Mouse (Mus musculus) forebrain, postnatal 0 days (tissue): ENCODE results near the gene Atp6v0e. TPM values are rescaled to one million over a fixed set of nuclear protein-coding genes. Genes with fewer than 3 reads are reported as not detected.

Source experiments
- ATAC-seq: fragments of 200-750 bp; cut with Nextera tagmentation; 2 replicates; pipeline ENCODE4 v1.8.0; 2017; ENCODE audit warnings: mild to moderate bottlenecking, moderate library complexity
- DNase-seq: peaks from one replicate; pipeline ENCODE4 v3.0.0-alpha.2; 2015
- H3K27ac ChIP-seq: fragments of 300-500 bp; sonication (generic); 2 replicates; pipeline ENCODE4 v1.5.1; 2014; ENCODE audit warnings: low read depth, mild to moderate bottlenecking, antibody characterized with exemption, low read length, moderate library complexity, mixed read lengths
- H3K27me3 ChIP-seq: fragments of 300-500 bp; sonication (generic); 2 replicates; pipeline ENCODE4 v1.6.1; 2014; ENCODE audit warnings: mild to moderate bottlenecking, low read length, mixed read lengths; ENCODE audit not compliant: insufficient read depth
- H3K36me3 ChIP-seq: fragments of 300-500 bp; sonication (generic); 2 replicates; pipeline ENCODE4 v1.6.1; 2014; ENCODE audit warnings: mild to moderate bottlenecking, moderate library complexity; ENCODE audit not compliant: insufficient read depth
- H3K4me1 ChIP-seq: fragments of 300-500 bp; sonication (generic); 2 replicates; pipeline ENCODE4 v1.6.1; 2014; ENCODE audit warnings: antibody characterized with exemption; ENCODE audit not compliant: insufficient read depth
- H3K4me2 ChIP-seq: fragments of 300-500 bp; sonication (generic); 2 replicates; pipeline ENCODE4 v1.6.1; 2014; ENCODE audit warnings: low read depth, mild to moderate bottlenecking, moderate library complexity
- H3K4me3 ChIP-seq: fragments of 300-500 bp; sonication (generic); 2 replicates; pipeline ENCODE4 v1.5.1; 2014; ENCODE audit warnings: low read depth, low read length, mixed read lengths
- H3K9ac ChIP-seq: fragments of 300-500 bp; sonication (generic); 2 replicates; pipeline ENCODE4 v1.6.1; 2014; ENCODE audit warnings: mild to moderate bottlenecking
- H3K9me3 ChIP-seq: fragments of 300-500 bp; sonication (generic); 2 replicates; pipeline ENCODE4 v1.6.1; 2016; ENCODE audit warnings: low read length
- CTCF ChIP-seq: sonication (generic); IDR thresholded peaks from 2 replicates; pipeline ENCODE4 v1.5.1; 2016; ENCODE audit warnings: antibody characterized with exemption, control low read depth, low read depth
- WGBS: fragments of 180-500 bp; shearing (Covaris S2); extraction: QIAGEN DNeasy Blood & Tissue Kit; methylation state at CpG from one replicate; pipeline ENCODE4 v1.1.7; 2014; 5-methylcytosine and 5-hydroxymethylcytosine counted together
- polyA plus RNA-seq: library from polyadenylated mRNA; unstranded; fragments of >200 nt; fragmentation: Nextera tagmentation; extraction: Ambion mirVana; gene quantifications from 2 replicates; pipeline ENCODE4 v1.2.1, GENCODE M21; 2015
- total RNA-seq: library from RNA; depleted of rRNA; stranded (reverse); fragments of >200 nt; gene quantifications from 2 replicates; pipeline ENCODE4 v1.2.3, GENCODE M21; 2014

The Atp6v0e gene
- total and polyA plus RNA-seq, 2 experiments from 2014 or later = 71.9 to 106 TPM

DNA sequence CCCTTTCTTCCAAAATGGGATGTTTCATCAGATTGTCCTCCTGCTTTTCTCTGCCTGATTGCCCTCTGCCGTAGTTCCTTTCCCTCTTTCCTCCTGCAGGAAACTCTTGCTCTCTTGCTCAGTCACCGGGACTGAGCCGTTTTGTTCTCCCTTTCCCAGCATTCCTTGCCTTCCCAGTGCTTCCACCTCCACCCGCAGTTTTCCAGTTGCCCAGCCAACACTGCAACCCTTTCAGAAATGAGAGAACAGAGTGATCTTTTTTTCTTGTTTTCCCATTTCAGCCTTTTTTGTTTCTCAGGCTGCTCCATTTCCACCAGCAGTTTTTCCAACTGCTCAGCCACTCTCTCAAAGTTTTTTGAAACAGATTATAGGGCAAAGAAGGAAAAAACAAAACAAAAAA, 8.2 kb downstream of the Atp6v0e start:
- no peak overlapping the region for H3K9ac ChIP-seq
- no peaks in the 10 kb centered on the region for H3K9me3 ChIP-seq
- H3K4me1 ChIP-seq = no peaks in the 10 kb centered on the region
- TF ChIP-seq CTCF = no peak
- 49% methylated on average over 4 of the region's 4 CpGs for WGBS
- no peak overlapping the region for H3K4me2 ChIP-seq
- no peak overlapping the region for H3K27ac ChIP-seq
- DNase-seq (no peak), ATAC-seq (no peak)
- H3K4me3 ChIP-seq = no peak overlapping the region
- H3K36me3 ChIP-seq = no peaks in the 10 kb centered on the region
- H3K27me3 ChIP-seq = no peaks in the 10 kb centered on the region; the same call in 1 of the 2 replicates

GRCm38 (mm10) chr17:26675845-26676244, 12.8 kb downstream of the Atp6v0e start:
- H3K27ac ChIP-seq = peak overlapping the region; percentile 95
- 23% methylated on average over 7 of the region's 7 CpGs for WGBS
- peak overlapping the region; percentile 89 for H3K4me3 ChIP-seq
- no peaks in the 10 kb centered on the region; the same call in 1 of the 2 replicates for H3K27me3 ChIP-seq
- H3K4me1 ChIP-seq = peaks cover 11% of the 10 kb centered on the region
- peak overlapping the region; percentile 67 for H3K4me2 ChIP-seq
- no peak for TF ChIP-seq CTCF
- H3K9me3 ChIP-seq = no peaks in the 10 kb centered on the region
- peak overlapping the region; percentile 91 for H3K9ac ChIP-seq
- peak; percentile 46 for ATAC-seq
- 0 out of 2 replicates have a peak, but pooled peaks cover 2% of the 10 kb centered on the region for H3K36me3 ChIP-seq
- no peak for DNase-seq

DNA sequence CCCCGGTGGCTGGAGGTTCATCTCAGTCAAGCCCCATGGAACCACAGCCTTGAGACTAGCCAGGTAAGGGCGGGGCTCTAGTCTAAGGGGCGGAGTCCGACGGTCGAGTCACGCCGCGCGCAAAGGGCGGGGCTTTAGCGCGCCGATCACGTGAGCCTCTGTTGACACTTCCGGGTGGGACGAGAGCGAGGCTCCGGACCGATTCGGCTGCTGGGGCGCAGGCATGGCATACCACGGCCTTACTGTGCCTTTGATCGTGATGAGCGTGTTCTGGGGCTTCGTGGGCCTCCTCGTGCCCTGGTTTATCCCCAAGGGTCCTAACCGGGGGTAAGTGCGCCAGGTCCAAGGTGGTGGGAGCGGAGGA, 13.2 kb downstream of the Atp6v0e start:
- Histone ChIP-seq H3K36me3 (0 out of 2 replicates have a peak, but pooled peaks cover 2% of the 10 kb centered on the region), H3K9ac (peak overlapping the region; percentile 91), H3K4me1 (peaks cover 11% of the 10 kb centered on the region), H3K27ac (peak overlapping the region; percentile 95), H3K4me3 (peak overlapping the region; percentile 89), H3K4me2 (peak overlapping the region; percentile 67), H3K9me3 (no peaks in the 10 kb centered on the region), H3K27me3 (no peaks in the 10 kb centered on the region; the same call in 1 of the 2 replicates)
- TF ChIP-seq CTCF = no peak
- ATAC-seq (peak; percentile 95), DNase-seq (peak; percentile 94)
- WGBS = under 1% methylated on average over 30 of the region's 30 CpGs

GRCm38 (mm10) chr17:26676616-26677376, 13.8 kb downstream of the Atp6v0e start:
- DNase-seq (peak; percentile 85), ATAC-seq (peak; percentile 93)
- 0 out of 2 replicates have a peak, but pooled peaks cover 2% of the 10 kb centered on the region for H3K36me3 ChIP-seq
- peak overlapping the region; percentile 95 for H3K27ac ChIP-seq
- 2% methylated on average over 26 of the region's 26 CpGs for WGBS
- peak overlapping the region; percentile 91 for H3K9ac ChIP-seq
- H3K4me1 ChIP-seq = peaks cover 11% of the 10 kb centered on the region
- H3K4me2 ChIP-seq = peak overlapping the region; percentile 67
- no peaks in the 10 kb centered on the region; the same call in 1 of the 2 replicates for H3K27me3 ChIP-seq
- TF ChIP-seq CTCF = peak; percentile 45; the same call in 1 of the 2 replicates
- peak overlapping the region; percentile 89 for H3K4me3 ChIP-seq
- H3K9me3 ChIP-seq = no peaks in the 10 kb centered on the region

DNA sequence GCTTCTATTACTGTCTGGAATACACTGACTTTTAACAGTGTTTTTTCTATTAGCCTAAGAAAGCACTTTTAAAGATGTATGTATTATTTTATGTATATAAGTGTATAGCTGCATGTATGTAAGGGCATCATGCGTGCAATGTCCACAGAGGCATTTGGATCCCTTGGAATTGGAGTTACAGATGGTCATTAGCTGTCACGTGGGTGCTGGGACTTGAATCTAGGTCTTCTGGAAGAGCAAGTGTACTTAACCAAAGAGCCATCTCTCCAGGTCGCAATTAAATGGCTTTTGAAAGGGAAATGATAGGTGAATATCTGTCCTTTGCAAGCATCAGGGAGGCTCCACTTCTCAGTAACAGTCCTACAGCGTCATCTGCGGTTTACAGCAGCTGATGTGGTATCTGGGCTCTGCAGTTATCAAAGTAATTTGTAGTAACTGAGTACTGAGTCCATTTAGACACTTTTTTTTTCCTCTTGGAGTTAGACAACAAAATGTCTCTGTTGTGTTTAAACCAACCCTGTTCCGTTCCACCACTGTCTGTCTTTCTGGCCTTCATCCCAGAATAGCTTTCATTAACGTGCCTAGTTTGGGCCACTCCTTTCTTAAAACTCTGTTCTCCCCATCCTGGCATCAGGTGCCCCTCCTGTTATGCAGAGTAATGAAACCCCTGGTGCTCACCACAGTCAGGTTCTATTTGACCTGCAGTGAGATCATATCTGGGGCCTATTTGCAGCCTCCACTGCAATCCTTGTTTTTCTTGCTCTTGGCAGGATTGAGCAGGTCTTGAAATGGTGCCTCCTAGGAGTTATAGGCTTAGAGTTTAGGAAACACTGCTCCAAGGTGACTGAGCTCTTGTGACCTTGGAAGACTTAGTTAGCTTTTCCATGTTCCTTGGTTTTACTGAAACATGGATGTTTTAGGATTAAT, 14.9 kb downstream of the Atp6v0e start:
- Histone ChIP-seq H3K4me3 (no peak overlapping the region; the same call in 1 of the 2 replicates), H3K27me3 (no peaks in the 10 kb centered on the region; the same call in 1 of the 2 replicates), H3K36me3 (peaks cover 3% of the 10 kb centered on the region; the same call in 1 of the 2 replicates), H3K27ac (no peak overlapping the region), H3K9me3 (no peaks in the 10 kb centered on the region), H3K4me1 (peaks cover 11% of the 10 kb centered on the region), H3K4me2 (peak overlapping the region; percentile 67), H3K9ac (peak overlapping the region; percentile 22; the same call in 1 of the 2 replicates)
- TF ChIP-seq CTCF = no peak
- DNase-seq (no peak), ATAC-seq (no peak)
- WGBS = 64% methylated on average over 7 of the region's 7 CpGs

DNA sequence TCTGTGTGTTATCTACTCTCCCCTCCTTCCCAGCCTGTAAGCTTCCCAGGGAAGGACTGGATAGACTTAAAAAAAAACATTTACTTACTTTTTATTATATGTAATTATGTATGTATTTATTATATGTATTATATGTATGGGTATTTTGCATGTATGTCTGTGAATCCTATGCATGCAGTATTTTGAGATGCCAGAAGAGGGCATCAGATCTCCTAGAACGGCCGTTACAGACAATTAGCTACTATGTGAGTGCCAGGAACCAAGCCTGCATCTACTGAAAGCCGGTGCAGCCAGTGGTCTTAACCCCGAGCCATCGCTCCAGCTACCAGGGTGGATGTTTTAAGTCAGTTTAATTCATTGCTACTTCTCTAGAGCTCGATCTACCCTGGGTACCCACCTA, 18.2 kb downstream of the Atp6v0e start:
- H3K4me3 ChIP-seq = no peak overlapping the region
- H3K27ac ChIP-seq = no peak overlapping the region
- no peak overlapping the region for H3K9ac ChIP-seq
- H3K9me3 ChIP-seq = no peaks in the 10 kb centered on the region
- peaks cover 20% of the 10 kb centered on the region for H3K36me3 ChIP-seq
- no peak overlapping the region for H3K4me2 ChIP-seq
- WGBS = 95% methylated on average over 6 of the region's 6 CpGs
- no peak for ATAC-seq
- H3K27me3 ChIP-seq = no peaks in the 10 kb centered on the region
- H3K4me1 ChIP-seq = peaks cover 11% of the 10 kb centered on the region
- DNase-seq = no peak
- peak; percentile 23; the same call in 1 of the 2 replicates for TF ChIP-seq CTCF
